Comparison of ENCODE assay signal across 10 mouse cellular contexts in genomic region chr10:60612893-60613292, GRCm38 (mm10).
DNase-seq lines count a peak whose midpoint lies in the region; ATAC-seq and TF ChIP-seq lines count a peak whose summit lies in the region.
"Had no signal": no experiment of that assay in that cellular context is flagged by ENCODE, and none has a peak within 500 bp of the region (broad histone marks: within the 10 kb centered on the region; RNA-seq: fewer than 3 reads in every experiment).

No protein-coding gene starts in this region.

- H3K27me3 ChIP-seq in lung, embryonic 14.5 days (ENCODE audit: insufficient read depth, low read length), result no peaks in the 10 kb centered on the region
- H3K27me3 ChIP-seq: limb, embryonic 15.5 days had no signal

- H3K9ac ChIP-seq in lung, embryonic 14.5 days, result no peak overlapping the region
- H3K9ac ChIP-seq: limb, embryonic 15.5 days had no signal

- intact Hi-C loops in left cerebral cortex, postnatal 25 days (cut with DNase I), result no loop called here

- no peaks in the 10 kb centered on the region for H3K4me1 ChIP-seq in lung, embryonic 14.5 days (ENCODE audit: insufficient read depth)
- H3K4me1 ChIP-seq: limb, embryonic 15.5 days had no signal

- TF ChIP-seq CTCF in lung, embryonic 14.5 days (IDR thresholded peaks at IDR 0.05; ENCODE audit: low read depth), result peak; percentile 55

- H3K36me3 ChIP-seq in lung, embryonic 14.5 days (ENCODE audit: insufficient read depth), result no peaks in the 10 kb centered on the region
- H3K36me3 ChIP-seq: limb, embryonic 15.5 days had no signal

- no peak overlapping the region for H3K27ac ChIP-seq in lung, embryonic 14.5 days (ENCODE audit: low read depth)
- H3K27ac ChIP-seq: limb, embryonic 15.5 days had no signal

- H3K4me3 ChIP-seq in lung, embryonic 14.5 days (ENCODE audit: low read depth, low read length), result no peak overlapping the region
- H3K4me3 ChIP-seq: limb, embryonic 15.5 days; myocyte had no signal

- H3K9me3 ChIP-seq in lung, embryonic 14.5 days (ENCODE audit: low read depth, low read length), result no peaks in the 10 kb centered on the region
- H3K9me3 ChIP-seq: limb, embryonic 15.5 days had no signal

- DNase-seq in CD4-positive, CD25-positive, alpha-beta regulatory T cell, adult 2 months (ENCODE audit: low read depth, low spot score), result peak; percentile 54
- peak; percentile 13 for DNase-seq in lung, embryonic 14.5 days
- no peak for DNase-seq in lung, postnatal 14 days
- DNase-seq in c-Kit-positive CD71-negative TER-119-negative erythroid progenitor cells, embryonic 14.5 days (ENCODE audit: low read depth), result peak; percentile 22
- DNase-seq in thymus, postnatal 0 days (ENCODE audit: low spot score), result peak; percentile 48
- no peak for DNase-seq in neural tube, embryonic 10.5 days (ENCODE audit: extremely low spot score, low spot score)
- no peak for DNase-seq in left cerebral cortex, postnatal 25 days (ENCODE audit: low spot score in 2 of 2)

- no peak overlapping the region for H3K4me2 ChIP-seq in lung, embryonic 14.5 days
- H3K4me2 ChIP-seq: limb, embryonic 15.5 days had no signal

- WGBS in lung, embryonic 14.5 days, result 27% methylated on average over 5 of the region's 5 CpGs

- ATAC-seq in CD4-positive, CD25-positive, alpha-beta regulatory T cell, adult 4 months, result no peak
- no peak for ATAC-seq in lung, embryonic 14.5 days (ENCODE audit: insufficient read depth)

Comparison
In these comparisons a context has a peak if more than half of its experiments do, and no peak if none do; other contexts are left out.
1. DNase-seq: peak in CD4-positive, CD25-positive, alpha-beta regulatory T cell, adult 2 months (single experiment), lung, embryonic 14.5 days (single experiment), c-Kit-positive CD71-negative TER-119-negative erythroid progenitor cells, embryonic 14.5 days (single experiment) and thymus, postnatal 0 days (single experiment); none in lung, postnatal 14 days (single experiment), neural tube, embryonic 10.5 days (single experiment) and left cerebral cortex, postnatal 25 days (0 of 2).